Mouse (Mus musculus) kidney, adult 9 months (tissue): ENCODE data around the gene Lax1.

ENCODE experiments used
- DNase-seq: peaks from one replicate; pipeline ENCODE4 v3.0.0; 2022

The Lax1 gene

DNA sequence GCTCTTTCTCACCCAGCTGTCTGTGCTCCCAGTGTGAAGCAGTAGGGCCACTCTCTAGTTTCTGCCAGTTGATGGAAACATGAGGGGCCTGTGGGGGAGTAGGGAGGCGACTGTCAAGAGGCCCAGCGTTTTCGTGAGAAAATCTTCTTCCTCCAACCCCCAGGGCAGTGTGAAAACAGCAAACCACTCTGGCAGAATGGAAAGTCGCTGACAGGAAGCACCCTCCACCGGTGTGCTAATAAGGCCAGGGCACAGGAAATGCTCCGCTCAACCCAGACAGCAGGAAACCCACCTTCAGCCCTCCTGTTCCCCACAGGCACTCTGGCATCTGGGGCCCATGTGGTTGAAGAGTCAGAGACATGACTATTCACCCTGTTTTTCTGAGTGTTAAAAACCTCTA is at the start of gene Lax1:
Lax1 (minus strand) TSS at position 212 of the 400 bp plus-strand sequence.
- DNase-seq: no peak

DNA sequence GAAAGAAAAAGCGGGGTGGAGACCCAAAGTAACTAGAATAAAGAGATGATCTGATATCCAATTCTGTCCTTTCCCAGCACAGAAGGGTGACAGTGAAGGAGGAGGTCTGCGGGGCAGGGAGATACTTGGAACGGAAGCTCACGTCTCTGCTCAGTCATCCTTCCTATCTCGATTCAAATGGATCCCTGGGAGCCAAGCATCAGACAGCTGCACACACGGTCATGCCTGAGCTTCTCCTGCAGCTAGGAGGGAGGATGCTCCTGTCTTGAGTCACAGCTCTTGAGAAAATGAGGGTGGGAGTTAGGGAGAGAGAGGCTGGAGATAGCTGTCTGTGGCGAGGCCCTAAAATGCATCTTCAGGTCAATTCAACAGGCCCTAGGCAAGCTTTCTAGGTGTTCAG is 46.8 kb upstream of the Lax1 start:
- DNase-seq: no peak

DNA sequence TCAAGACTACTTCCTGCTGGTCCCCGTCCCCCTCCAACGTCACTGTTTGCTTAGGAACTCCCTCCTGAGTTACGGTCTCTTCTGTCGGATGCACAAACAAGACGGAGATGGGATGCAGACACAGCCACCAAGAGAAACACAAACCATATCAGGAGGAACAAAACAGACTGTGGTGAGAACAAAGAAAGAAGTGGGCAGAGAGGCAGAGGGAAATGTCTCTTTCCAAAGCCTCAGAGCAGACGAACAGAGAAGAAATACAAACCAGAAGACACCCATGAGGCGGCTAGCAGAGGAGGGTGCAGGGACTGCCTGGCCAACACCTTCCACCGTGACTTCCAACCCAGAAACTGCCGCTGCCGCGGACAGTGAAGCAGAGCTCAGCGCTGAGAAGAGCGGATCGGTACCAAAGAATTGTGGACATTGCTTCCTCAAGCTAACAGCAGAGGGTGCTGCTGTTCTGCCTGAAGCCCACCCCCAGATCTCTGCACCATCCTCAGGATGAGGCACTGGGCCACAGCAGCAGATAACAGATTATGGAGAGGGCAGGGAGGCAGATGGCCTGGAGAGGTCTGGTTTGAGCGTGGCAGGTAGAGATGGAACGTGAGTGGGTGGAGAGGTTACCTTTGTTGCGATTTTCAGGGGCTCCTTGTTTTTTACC is 46.2 kb upstream of the Lax1 start:
- peak; percentile 50 for DNase-seq

DNA sequence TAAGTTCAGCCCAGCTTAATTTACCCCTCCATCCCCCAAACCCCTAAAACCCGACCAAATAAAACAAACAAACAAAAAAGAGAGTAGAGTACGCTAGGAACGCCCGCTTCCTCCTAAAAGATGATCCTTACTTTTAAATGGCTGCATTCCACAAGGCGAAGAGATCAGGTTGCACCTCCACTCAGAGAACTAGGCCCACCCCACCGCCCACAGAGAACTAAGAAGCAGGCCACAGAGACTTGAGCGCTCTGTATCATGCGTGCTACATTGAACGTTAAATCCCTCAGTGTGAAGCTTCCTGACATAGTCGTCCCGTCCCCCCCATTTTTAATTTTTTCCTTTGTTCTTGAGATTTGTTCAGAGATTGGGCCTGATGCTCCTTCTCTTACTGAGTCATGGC is 42.9 kb upstream of the Lax1 start:
- no peak for DNase-seq

DNA sequence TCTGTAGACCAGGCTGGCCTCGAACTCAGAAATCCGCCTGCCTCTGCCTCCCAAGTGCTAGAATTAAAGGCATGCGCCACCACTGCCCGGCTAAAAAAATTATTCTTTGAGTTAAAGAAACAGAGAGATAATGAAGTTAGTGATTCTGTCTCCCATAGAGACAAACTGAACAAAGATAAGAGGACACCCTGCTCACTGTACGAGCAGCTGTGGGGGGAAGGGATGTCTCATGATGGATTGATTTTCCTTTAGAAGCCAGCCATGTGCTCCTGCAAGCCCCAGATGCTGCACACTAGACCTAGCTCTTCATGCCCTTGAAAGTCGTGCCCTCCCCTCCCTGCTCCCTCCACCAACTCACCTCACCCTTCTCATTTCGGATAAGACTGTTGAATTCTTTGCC is 38.4 kb upstream of the Lax1 start:
- DNase-seq: no peak

DNA sequence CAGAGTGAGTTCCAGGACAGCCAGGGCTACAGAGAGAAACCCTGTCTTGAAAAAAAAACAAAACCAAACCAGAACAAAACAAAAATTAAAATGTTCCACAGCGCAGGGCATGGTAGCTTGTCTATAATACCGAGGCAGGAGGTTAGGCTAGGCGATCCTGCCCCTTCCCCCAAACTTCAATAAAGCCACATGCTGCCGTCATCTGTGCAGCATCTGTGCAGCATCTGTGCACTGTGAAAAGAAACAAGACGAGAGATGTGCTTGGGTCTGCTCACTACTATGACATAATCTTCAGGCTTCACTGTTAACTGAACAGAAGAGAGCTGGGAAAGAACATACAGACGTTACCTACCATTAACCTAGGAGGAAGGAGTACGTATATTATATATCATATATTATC is 30.4 kb upstream of the Lax1 start:
- no peak for DNase-seq

DNA sequence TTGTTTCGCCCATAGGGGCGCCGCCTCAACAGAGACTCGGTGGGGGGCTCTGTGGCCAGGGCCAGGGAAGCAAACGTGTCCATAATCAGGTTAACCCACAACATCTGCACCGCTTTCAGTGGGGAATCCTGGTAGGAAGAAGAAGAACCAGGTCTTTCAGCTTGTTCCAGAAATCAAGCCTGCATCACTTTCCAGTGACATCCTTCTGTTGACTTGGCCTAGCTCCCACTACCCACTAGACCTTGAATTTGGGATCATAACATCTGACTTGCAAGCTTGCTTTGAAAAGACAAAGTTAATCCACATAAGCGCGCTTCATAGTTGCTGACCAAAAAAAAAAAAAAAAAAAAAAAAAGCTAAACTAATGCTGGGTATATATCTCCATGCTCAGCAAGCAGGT is 28.9 kb upstream of the Lax1 start:
- no peak for DNase-seq

DNA sequence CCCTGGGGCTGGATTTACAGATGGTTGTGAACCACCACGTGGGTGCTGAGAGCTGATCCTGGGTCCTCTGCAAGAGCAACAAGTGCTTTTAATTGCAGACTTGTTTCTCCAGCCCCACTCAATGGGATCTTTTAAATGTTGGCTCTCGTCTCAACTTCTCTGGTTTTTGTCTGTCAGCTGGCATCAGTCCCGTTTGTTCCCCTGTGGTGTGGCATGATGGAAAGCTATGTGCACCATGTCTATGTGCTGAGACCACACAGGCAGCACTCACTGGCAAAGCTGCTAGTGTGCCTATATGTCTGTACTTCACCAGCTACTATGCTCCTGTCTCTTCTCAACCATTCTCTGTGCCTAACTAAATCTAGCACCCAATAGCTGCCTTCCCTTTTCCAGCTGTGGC is 28.4 kb upstream of the Lax1 start:
- DNase-seq: no peak

DNA sequence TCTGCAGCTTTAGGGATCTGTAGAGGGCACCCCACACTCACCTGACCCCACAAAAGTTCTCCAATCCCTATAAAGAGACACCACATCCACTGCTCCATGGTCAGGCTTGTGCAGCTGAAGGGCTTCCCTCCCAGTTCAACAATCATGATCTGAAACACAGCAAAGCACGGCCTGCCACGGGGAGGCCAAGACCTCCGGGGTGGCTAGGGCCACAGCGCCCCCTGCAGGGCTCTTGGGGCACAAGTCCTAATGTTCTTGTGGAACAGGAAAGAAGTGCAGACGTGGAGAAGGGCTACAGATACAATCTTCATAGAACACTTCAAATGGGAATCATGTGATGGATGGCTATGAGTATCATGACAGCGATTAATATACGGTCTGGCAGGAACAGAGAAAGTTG is 26.6 kb upstream of the Lax1 start:
- DNase-seq: peak; percentile 66

DNA sequence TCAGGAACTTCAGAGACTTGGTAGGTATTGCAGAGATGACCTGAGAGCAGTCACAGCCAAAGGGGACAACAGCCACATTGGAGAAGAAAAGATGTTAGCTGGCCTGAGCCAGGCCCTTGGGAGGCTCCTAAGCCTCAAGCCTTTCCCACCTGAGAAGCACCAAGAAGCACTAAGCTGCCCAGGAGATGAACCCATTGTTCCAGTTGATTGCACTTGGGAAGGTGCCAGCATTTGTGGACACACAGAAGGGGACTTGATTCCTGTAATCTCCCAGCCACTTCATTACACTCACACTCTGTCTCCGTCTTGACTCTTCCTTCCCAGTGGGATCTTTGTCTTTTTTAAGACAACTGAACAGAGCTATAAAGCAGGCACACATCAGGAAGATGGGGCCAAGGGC is 25.3 kb upstream of the Lax1 start:
- no peak for DNase-seq

DNA sequence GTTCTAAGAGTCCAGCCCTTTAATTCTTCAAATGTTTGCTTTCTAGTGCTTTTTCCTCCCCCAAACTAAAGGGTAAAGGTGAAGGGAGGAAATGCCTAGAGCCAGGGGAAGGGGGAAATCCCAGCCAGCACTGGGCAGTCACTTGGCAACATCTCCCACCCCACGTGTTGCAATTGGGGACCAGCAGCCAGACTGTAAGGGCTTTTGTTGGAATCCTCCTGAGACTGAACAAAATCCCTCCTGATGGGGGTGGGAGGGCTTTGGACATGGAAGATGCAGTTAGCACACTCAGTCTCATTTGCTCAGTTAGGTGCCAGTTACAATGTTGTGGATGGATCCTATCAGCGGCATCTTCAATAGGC is 23.1 kb upstream of the Lax1 start:
- no peak for DNase-seq

DNA sequence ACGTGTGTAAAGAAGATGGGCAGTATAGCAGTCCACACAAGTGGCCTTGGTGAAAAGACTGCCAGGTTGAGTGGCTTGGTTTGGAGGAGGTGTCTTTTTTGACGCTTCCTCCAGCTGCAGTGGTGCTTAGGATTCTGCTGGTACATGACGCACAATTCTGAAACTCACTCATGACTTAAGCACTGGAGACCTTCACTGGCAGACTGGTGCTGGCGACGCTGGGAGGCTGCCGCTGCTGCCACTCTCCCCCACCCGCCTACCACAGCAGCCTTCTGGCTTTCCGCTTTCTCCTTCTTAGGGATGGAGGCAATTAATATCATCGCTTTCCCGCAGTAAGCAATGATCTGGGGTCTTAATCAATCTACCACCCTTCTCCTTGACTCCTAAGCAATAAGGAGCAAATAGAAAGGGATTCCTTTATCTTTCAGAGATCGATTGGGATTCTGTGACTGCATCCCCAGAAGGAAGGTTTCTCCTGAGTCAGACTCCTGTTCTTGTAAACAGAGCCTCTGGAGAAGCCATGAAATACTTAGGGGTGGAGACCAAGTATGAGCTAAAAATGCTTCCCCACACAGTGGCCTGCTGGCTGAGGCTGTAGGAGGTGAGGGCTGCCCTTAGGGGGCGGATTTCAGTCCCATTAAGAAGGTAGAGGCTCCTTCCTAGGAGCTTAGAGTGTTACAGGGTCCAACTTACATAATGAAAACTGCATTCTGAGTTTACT is 22.5 kb upstream of the Lax1 start:
- DNase-seq: no peak

DNA sequence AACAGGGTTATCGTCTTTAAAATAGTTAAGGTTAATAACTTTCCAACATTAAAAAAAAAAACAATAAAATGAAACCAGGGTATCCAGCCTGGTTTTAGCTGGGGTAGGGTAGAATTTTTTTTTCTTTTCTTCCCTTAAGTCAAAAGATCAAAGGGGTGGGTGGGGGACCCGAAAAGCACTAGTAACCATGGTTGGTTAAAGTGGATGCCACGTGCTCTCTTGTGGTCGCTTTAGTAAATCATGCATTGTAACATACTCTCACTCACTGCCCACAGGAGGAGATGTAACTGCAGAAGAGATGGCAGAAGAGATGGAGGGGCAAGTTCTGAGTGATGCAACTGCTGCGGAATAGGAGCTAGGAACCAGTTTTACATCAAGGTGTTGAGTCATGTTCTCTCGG is 21.5 kb upstream of the Lax1 start:
- no peak for DNase-seq

DNA sequence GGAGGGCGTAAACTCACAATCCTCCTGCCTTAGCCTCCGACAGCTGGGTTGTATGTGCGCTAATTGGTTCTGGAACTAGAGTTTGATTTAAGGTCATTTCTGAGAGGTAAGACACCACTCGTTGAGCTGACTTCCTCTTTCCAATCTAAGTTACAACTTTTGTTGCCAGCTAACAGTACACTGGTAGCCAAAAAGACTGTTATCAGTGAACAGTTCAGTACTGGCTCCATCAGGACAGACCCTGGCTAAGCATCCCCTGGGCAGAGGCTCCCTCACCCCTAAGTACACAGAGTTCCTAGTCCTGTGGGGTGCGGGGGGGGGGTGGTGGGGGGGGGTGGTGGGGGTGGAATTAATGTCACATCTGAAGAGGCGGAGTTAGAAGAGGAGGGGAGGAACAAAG is 21.0 kb upstream of the Lax1 start:
- no peak for DNase-seq

DNA sequence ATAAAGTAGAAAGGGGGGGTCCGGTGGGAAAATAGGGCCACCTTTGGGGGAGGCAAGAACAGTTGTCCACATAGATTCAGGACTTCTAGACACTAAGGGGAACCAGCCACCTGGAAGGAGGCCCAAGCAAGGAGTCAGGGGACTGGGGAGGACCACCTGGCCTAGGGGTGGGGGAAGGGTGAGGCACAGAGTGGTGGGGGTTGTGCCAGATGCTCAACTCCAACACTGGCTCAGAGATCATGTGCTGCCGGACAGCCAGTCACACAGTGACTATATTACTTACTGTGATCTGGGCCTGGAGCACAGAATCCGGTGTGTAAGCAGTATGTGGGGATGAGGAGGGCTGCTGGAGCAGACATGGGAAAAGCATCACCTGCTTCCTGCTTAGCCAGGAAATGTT is 19.4 kb upstream of the Lax1 start:
- no peak for DNase-seq

DNA sequence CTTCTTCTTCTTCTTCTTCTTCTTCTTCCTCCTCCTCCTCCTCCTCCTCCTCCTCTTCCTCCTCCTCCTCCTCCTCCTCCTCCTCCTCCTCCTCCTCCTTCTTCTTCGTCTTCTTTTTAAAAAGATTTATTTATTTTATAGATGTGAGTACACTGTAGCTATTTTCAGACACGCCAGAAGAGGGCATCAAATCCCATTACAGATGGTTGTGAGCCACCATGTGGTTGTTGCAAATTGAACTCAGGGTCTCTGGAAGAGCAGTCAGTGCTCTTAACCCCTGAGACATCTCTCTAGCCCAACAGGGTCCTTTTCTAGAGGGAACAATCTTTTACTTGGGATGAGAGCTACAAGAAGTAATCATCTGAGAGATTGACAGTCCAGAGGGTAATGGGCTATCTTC is 11.9 kb upstream of the Lax1 start:
- DNase-seq: peak; percentile 44

DNA sequence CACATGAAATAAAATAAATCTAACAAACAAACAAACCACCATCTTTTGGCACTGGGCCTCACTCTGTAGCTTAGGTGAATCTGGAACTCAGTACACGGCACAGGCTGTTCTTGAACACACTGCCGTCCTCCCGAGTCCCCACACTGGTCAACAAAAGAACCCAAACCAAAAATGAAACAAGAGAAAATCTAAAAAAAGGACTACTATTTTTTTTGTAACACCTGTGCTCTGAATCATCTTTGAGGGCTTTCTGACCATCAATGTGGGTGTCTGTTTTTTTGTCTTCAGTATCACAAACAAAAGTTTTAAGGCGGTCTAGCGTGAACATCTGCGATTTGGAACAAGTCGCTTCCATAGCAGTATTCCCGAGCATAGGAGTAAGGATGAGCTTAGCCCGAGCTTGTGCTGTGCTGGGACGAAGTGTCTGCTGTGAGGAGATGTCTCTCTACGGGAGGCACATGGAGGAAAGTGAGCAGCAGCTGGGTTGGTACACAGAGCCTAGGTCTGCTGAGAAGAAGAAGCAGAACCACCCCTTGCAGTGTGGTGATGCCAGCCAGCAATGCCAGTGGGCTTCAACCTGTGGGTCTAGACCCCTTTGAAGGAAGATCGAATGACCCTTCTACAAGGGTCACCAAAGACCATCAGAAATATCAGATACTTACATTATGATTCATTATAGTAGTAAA is 8.2 kb upstream of the Lax1 start:
- DNase-seq: no peak

DNA sequence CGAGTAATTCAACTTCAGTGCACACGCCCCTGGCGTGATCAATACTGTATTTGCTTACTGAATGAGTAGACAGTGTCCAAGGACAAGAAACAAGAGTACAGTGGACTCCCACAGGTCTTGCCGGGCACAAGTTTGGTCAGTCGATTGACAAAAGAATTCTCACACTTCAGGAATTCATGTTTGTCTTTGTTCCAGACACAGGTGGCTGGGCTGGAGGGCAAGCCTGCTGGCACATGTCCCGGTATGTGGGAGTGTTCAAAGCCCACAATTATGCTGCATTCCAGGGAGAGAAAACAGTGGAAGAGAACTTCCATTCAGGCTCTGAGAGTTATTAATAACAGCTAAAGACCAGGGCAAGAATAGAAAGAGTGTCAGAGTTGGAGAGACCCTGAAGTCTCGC is 6.0 kb upstream of the Lax1 start:
- peak; percentile 89 for DNase-seq

DNA sequence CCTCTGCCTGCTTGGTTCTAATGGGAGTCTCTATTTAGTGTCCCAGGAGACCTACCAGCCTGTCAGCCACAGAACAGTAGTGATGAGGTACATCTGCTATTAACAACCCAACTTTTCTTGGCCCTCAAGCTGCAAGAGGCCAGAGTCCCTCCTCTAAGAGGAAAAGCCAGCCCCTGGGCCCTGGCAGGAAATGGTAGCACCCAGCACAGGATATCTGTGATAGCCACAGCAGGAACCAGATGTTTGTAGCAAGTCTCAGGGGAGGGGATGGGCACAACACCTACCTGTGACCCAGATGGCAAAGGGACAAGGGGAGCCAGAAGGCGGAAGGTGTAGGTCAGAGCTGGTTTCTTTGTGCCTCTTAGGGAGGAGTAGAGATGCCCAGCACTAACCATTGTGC is 5.0 kb upstream of the Lax1 start:
- DNase-seq: peak; percentile 39

DNA sequence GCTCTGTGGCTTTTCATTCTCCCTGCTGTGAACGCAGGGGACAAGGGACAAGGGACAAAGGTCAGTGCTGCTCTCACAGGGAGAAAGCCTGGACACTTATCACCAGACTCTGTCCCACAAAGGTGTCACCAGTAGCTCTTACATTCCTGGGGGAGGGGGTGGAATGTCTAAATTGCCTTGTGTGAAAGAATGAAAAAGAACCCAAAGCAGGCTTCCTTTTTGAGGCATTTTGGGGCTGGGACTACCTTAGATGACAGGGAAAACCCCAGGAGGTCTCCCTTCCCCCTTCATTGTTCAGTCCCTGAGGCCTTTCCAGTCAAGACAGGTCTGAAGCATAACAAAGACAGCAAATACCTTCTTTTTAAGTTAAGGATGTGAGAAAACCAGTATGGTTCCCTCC is 4.4 kb upstream of the Lax1 start:
- DNase-seq: peak; percentile 48

DNA sequence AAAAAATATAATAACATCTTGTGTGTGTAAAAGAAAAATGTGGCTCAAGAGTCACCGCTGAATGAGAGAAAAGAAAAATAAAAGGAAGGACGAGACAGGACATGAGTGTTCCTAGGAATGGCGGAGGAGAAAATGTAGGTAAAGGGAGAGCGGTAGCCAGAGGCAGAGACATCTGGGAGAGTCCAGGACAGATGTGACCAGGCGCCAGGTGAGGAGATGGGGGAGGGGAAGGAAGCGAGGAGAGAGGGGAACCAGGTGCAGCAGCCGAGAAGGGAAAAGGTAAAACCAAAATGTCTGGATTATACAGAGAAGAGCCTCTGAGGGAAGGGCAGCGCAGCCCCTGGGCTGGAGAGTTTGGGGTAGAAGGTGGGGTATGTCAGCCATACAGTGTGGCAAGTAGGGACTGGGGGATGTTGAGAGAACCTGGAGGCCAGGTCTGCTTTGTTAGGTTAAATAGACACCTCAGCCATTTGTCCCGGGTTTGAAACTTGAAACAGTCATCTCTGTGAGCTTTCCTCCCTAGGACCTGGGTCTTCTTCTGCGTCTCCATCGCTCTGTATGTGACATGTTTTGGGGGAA is 3.7 kb upstream of the Lax1 start:
- no peak for DNase-seq

DNA sequence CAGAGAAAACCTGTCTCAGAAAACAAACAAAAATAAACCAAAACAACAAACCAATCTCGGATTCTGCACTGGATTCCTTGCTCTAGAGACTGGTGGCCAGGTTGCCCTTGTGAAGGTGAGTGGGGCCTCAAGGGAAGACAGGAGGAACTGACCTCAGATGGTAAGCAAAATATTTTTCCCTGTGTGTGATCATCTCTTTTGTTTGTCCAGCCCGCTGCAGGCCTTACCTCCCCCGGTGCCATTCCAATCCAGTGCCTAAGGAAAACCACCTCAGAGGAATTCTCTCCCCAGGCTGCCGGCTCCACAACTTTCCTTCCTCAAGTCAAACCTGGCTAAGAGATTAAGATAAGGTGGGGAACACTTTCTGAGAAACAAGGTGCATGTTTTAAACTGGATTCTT is 2.3 kb upstream of the Lax1 start:
- no peak for DNase-seq

DNA sequence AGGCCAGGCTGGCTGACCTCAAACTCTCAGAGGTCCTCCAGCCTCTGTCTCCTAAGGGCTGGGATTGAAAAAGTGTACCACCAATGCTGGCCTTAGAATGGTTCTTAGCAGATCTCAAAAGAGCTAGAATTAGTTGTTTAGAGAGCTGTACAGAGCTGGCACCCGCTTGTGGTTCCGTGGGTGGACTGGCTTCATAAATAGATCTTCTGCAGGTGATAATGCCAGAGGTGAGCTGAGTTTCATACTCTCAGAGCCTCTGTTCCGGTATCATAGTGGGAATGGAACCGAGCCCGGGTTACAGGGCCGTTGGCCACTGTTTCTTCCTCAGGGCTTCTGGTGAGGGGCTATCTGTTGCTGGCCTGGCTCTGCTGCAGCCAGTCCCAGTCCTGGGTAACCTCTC is 1.1 kb upstream of the Lax1 start:
- DNase-seq: no peak

DNA sequence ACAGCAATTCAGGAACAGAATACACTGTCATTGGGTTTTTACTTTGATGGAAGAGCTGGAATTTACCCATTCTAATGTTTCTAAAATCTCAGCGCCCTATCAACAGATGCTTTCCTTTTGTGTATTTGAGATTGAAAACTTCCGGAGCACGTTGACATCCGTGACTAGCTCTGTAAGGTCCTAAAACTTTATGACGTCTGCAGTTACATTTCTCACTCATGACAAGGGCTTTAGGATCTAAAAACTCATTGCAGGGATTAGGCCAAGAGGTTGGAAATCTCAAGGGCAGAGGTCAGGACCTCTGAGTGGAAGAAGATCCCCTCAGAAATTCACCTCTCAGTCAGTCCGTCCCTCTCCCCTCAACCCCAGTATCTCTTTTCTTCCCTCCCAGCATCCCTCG is 1.6 kb downstream of the Lax1 start:
- DNase-seq: no peak
